Mouse (Mus musculus): ENCODE measurements around the gene Trim47.
"Not testable (repeated sequence)": the region's sequence is repeated elsewhere in the genome, so short reads cannot be mapped to it uniquely, and the experiment has no call there.

Trim47 gene

GRCm38 (mm10) chr11:116106963-116107776 lies 19.8 kb downstream of the Trim47 start:
- no peak for DNase-seq

GRCm38 (mm10) chr11:116106154-116106962 lies 20.7 kb downstream of the Trim47 start:
- no peak for DNase-seq

- DNase-seq = no peak
Observed at GRCm38 (mm10) chr11:116105065-116105464, 21.9 kb downstream of the Trim47 start.

- no peak for DNase-seq
Observed at GRCm38 (mm10) chr11:116104006-116104646, 22.9 kb downstream of the Trim47 start.

GRCm38 (mm10) chr11:116103572-116103971 lies 23.4 kb downstream of the Trim47 start:
- no peak for DNase-seq

- no peak for DNase-seq
Observed at GRCm38 (mm10) chr11:116102472-116102871, 24.5 kb downstream of the Trim47 start.

GRCm38 (mm10) chr11:116101931-116102381 lies 25.1 kb downstream of the Trim47 start:
- DNase-seq = no peak

GRCm38 (mm10) chr11:116100839-116101238 lies 26.2 kb downstream of the Trim47 start:
- DNase-seq = no peak

- DNase-seq = no peak
Observed at GRCm38 (mm10) chr11:116100385-116100784, 26.6 kb downstream of the Trim47 start.

- no peak for DNase-seq
Observed at GRCm38 (mm10) chr11:116099462-116099861, 27.5 kb downstream of the Trim47 start.

GRCm38 (mm10) chr11:116098711-116099460 lies 28.1 kb downstream of the Trim47 start:
- DNase-seq = no peak

- DNase-seq = peak; percentile 45
Observed at GRCm38 (mm10) chr11:116096213-116097108, 30.5 kb downstream of the Trim47 start.

- DNase-seq = no peak
Observed at GRCm38 (mm10) chr11:116095573-116095972, 31.4 kb downstream of the Trim47 start.

GRCm38 (mm10) chr11:116093771-116094565 lies 33.0 kb downstream of the Trim47 start:
- DNase-seq = no peak

- not testable (repeated sequence) for DNase-seq
Observed at GRCm38 (mm10) chr11:116092959-116093358, 34.1 kb downstream of the Trim47 start.

GRCm38 (mm10) chr11:116091591-116091990 lies 35.4 kb downstream of the Trim47 start:
- DNase-seq = no peak

GRCm38 (mm10) chr11:116089545-116089944 lies 37.5 kb downstream of the Trim47 start:
- DNase-seq = no peak

- DNase-seq = no peak
Observed at GRCm38 (mm10) chr11:116088741-116089394, 38.1 kb downstream of the Trim47 start.

GRCm38 (mm10) chr11:116088188-116088587 lies 38.8 kb downstream of the Trim47 start:
- no peak for DNase-seq
